Mouse (Mus musculus) adrenal gland, postnatal 36 days (tissue): ENCODE measurements around the gene Akap3. TPM values are rescaled to one million over a fixed set of nuclear protein-coding genes. Genes with fewer than 3 reads are reported as not detected.

Experiments
- DNase-seq, 2 experiments: peaks; one replicate each; pipeline ENCODE4 v3.0.0; 2021; ENCODE audit warnings: mixed read lengths in 1 of 2
- long read RNA-seq, 2 experiments: library from polyadenylated mRNA; stranded (forward); transcript quantifications; one replicate each; pipeline ENCODE4 v2.0.0; 2021; ENCODE audit warnings: borderline sequencing depth in 2 of 2
- total RNA-seq, 2 experiments: library from RNA; stranded (reverse); gene quantifications; 2 replicates each; pipeline ENCODE4 v1.2.3; 2021

The Akap3 gene
- total RNA-seq = not detected
- long read RNA-seq, experiment 1 = 0 reads
- long read RNA-seq, experiment 2 = 0 reads

DNA sequence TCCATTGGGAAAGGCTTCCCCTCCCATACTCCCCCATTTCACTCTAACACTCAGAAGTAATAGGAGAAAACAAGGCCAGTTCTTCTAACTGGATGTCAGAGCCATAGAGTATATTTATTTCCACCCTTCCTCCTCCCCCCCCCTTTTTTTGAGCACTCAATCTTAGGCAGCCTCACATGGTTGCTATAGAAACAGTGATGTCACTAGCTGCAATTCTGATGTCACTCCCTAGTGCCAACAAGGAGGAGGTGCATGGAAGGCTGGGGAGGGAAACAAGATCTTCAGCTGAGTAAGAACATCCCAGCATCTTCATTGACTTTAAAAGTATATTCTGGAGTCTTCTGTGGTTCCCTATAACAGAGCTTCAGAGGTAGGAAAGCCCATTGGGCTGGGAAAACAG, at the start of gene Akap3:
Gene Akap3, plus strand, starts transcription at position 218 of the 400 bp plus-strand sequence.
- no peak for DNase-seq

DNA sequence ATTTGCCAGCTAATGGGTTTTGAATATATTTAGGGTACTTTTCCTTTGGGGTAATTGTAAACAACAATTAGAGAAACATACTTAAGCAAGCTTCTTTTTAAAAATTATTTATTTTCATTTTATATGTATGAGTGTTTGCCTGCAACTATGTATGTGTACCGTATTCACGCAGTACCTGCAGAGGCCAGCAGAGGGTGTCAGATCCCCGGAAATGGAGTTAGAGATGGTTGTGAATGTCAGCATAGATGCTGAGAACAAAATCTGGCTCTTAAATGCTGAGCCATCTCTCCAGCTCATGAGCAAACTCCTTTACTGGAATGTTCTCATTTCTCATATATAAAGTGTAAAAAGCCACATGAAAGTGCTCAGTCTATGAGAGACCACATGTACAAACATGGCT, 46.1 kb upstream of the Akap3 start:
- DNase-seq = no peak

DNA sequence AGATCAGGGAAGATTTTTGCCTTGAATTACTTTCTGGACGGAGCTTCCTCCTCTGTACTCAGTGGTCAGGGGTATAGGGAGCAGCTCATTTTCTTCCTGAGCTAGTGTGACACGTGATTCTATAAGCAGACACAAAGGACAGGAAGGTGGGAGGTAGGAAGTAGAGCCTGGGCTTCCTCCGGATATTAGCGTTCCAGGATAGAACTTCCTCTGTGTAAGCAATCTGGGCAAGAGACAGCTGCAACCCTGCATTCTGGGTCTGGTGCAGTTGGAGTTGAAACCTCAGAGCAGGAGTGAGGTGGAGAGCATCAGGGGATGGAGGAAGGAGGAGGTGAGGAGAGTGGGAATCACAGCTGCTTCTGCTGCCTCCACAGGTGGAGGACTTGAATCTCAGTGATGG, 44.8 kb upstream of the Akap3 start:
- peak in 1 of 2 experiments; percentile 2 for DNase-seq

DNA sequence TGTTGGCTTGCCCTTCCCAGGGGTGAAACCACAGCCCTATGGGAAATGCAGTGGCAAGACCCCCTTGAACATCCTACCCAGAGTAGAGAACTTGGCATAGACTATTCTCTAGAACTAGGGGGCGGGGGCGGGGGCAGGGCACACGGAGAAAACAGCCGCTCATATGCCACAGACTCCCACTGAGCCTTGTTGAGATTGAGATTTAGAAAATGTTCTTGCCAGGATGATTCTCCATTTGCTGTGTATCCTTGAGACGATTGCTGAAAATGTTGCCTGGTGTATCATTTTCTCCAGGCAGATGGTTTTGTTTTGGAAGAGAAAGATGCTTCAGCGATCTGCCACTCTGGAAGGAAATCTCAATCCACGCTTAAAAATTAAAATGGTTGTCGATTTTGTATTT, 44.3 kb upstream of the Akap3 start:
- no peak for DNase-seq

DNA sequence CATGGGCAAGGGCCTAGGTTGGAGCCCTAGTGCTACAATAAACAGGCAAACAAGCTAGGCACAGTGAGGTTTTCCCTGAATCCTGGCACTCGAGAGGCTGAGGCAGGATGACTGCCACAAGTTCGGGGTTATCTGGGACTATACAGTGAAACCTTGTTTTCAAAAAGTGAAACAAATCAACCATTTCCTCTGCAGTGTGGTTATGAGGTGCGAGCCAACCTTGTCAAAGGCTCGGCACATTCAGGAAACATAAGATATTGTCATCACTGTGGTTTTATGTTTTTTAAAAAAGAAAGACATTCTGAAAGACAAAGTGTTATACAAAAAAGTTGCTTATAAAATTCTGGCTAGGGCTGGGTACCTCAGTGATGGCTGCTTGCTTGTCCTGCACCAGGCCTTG, 41.4 kb upstream of the Akap3 start:
- DNase-seq = no peak

DNA sequence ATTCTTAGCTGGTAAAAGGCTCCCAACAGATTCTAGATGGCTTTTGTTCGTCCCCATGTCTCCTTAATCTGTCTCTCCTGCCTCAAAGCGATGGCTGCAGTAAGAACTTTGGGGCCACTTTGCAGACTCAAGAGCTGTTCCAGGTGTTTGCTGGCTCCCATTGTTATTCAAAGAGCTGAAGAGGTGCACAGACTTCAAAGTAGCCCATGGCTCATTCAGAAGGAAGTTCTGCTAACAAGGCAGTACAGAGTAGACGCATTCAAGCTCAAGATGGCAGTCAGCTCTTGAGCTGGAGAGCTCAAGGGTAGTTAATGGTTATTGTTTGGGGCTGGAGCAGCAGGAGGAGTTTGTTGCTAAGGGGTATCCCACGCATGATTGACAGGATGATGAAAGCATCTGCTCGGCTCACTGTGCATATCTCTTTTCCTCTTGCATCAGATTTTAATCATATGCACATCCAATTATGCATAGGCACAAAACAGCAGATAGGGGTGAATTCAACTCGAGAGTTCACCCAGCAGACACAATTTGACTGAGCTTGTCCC, 37.6 kb upstream of the Akap3 start:
- DNase-seq = no peak

DNA sequence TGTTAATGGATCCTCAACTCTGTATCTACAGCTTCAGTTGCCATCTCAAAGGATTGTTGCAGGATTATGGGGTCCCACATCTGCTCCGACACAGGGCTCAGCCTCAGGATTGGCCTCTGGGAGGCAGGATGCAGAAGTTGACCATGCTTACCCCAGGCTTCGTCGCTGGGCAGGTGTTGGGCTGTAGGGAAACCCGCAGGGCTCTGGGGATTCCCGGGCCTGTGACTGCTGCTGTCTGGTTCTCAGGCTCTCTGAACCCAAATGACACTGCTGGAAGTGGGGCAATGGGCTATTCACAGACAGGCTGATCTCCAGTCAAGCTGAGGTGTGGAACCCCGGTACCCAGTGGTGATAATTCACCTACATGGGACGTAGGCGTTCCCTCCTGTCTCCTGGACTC, 36.6 kb upstream of the Akap3 start:
- DNase-seq = no peak

DNA sequence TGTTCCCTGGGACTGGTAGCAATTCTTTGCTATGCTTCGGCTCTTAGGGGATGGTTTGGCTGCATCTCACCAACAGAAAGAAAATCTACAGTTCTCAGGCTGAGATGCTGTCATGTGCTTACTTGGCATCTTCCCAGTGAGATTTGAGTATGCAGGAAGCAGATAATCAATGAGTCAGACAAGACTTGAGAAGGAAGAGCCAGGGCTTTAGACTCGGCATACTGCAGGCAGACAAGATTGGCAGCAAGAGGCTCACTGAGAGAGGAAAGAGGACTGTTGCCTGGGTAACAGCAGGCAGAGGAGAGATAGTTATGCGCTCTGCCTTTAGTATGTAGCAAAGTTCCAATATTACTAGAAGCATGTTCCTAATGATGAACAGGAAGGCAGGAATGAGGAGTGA, 29.8 kb upstream of the Akap3 start:
- DNase-seq = no peak

DNA sequence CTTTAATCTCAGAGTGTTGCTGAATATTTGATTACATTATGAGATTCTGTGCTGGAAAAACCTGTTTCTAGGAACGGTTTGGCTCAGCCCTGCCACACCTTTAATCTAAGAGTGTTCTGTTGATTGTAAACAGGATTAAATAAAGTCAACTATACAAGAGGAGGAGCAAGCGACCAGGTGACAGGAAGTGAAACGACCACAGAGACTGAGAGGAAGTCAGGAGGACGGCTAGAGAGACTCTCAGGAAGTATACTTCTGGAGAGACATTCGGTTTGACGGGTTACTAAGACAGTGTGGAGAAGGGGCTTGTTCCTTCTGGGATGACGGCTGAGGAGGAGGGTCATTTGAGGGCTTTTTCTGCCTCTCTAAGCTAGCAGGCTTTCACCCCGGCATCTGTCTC, 16.3 kb upstream of the Akap3 start:
- DNase-seq = no peak

DNA sequence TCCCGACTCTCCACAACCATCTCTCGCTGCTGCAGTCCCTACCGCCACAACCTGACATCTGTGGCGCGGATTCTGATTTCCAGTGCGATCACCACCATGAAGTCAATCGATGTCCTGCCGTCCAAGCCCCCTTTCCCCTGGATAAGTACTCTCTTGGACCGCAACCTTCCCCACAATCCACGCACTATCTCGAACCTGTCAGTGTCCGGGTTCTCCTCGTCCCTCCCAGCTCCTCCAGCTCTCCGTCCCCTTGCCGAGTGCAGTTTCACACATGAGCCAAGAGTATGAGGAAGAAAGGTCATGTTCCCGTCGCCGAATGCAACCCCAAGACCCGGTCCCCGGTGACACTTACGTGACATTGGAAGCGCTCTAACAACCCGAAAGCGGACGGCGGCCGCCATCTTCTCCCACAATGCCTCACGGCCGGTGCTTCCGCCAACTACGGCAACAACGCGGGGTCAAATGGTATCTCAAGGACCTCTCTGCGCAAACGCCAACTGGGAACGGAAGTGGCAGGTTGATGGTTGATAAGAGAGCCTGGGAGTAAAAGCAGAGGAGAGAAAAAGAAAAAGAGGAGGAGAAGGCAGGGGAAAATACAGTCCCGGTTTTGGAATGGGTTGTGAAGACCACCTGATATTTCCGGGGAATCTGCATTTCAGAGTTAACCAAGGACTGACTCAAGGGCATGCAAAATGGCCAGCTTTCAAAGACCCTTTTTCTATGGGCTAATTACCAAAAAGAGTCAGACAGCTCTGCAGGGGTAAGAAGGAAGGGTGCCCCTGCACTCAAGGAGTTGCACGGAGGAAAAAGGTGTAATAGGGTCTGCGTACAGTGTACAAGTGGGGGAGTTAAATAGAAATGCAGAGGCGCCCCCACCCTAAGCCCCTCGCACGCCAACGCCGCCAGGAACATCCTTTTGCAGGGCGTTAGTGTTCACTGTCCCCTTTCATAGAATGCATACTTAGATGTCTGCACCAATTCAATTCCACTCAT, 3.9 kb upstream of the Akap3 start, which contains the start of gene Ndufa9:
Gene Ndufa9, minus strand, starts transcription at position 425 of the 993 bp plus-strand sequence.
- peak; percentile 94 to 96 for DNase-seq

DNA sequence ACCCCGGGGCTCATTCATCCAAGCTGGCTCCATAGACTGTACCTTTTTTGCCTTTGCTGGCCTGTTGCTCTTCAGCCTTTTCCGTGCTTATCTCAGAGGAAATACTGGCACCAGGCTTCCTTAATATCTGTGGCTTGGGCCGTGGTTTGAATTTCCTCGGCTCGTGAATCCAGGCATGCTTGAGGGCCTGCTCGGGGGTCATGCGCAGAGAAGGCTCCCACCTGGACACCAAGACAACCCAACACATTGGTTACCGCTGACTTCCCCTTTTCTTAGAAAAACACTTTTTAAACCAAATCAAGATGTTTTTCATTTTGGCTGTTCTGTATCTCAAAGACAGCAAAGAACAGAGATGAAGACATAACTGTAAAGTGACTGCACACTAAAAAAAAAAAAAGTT, 24.2 kb downstream of the Akap3 start:
- DNase-seq = no peak

DNA sequence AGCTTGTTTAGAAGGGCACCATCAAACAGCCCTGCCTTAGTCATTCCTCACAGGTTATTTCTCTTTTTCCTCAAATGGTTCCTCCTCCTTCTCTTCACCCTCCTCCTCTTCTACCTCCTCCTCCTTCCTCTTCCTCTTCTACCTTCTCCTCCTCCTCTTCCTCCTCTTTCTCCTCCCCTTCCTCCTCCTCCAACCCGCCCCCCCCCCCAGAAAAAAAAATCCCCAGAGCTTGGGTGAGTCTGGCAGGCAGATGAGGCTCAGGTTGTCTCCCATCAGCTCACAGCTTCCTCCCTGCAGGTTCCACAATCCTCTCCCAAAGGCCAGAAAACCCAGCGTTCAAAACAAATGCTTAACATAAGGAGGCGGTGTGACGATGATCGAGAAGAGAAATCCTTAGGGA, 54.5 kb downstream of the Akap3 start:
- no peak for DNase-seq

DNA sequence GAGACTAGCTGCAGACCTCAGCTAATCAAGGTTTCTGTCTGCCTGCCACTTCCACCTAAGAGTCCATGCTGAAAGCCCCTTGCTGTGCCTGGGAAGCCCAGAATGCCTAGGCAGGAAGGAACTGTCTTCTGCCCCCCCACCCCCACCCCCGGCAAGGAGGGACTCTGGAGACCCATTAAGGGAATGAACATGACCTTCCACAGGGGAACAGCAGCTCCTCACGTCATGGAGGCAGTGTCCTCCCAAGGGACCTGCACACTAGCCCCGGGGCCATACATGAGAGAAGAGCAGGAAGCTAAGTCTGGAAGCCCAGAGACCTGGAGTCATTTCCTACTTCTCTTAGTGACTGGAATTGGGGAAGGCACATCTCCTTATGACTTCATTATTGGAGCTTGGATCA, 55.0 kb downstream of the Akap3 start:
- no peak for DNase-seq

DNA sequence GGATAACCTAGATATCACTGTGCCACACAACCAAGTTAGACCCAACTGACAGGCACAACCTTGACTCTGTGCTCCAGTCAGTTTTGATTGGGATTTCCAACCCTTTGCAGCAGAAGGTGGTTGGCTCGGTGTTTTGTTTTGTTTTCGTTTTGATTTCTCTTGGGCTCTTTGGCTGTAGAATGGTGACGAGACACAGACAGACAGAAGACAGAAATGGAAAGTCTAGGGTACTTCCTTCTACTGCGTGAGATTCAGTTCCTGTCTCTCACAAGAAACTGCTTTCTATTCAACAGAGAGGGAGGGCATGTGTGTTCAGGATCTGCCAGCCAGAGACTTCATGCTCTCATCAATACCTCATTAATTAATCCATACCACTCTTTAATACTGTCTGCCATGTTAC, 57.8 kb downstream of the Akap3 start:
- no peak for DNase-seq

DNA sequence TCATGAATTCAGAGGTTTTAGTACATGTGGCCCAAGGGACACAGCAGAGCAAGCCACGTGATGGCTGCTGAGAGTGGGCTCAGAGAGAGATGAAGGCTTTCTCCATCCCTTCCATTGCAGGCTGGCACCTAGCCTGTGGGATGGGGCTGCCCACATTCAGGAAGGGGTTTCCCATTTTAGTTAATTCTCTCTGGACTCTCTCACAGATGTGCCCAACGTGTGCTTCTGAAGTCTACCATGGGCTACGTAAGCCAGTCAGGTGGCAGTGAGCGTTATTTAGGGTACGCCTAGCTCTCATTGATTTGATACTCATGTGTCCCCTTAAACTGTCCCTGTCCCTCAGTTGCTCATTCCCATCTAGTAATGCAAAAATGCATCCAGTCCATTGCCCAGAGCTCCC, 62.0 kb downstream of the Akap3 start:
- no peak for DNase-seq

DNA sequence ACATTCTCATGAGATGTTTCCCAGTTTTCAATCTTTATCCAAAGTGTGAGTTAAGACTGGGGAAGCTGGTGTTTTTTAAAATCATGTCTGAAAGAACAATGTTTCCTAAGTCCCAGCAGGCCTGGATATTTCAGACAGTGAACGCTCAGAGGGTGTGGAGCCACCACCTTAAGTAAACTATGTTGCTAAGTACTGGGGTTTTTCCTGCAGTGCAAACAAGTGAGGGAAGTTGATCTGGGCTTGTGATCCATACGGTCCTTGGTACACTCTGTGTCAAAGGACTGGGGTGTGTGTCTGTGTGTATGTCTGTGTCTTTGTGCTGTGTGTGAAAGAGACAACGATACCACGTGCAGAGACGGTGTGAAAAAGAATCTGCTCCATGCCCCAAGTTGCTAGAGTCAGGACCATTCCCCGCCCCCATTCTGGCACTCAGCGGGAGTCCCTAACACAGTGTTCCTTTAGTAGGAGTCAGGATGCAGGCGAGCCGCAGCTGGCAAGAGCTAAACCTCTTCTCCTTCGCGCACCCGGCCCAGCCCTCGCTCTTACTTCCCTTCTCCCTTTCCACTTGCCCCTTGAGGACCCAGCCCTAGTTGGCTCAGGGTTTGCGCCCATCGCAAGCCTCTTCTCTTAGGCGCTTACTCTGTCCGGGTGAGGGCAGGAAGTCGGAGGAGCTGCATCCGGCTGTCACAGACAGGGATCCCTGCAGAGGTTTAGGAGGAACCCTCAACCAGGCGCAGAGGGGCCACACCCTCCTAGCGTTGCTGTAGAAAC, 68.4 kb downstream of the Akap3 start, which contains the start of gene Dyrk4:
Gene Dyrk4, minus strand, starts transcription at position 729 of the 771 bp plus-strand sequence.
- DNase-seq = peak in 1 of 2 experiments; percentile 26

Other genes starting within 250 kb of the Akap3 start
- gene Kcna1, start 206.7 kb upstream of the Akap3 start, total RNA-seq = 1 to 10 TPM; 1.4 to 2.4 TPM
- gene Kcna6, start 112.4 kb upstream of the Akap3 start, total RNA-seq = 1 to 10 TPM; 1.3 to 1.7 TPM
- gene Ndufa9, start 4.0 kb upstream of the Akap3 start, total RNA-seq = 100 to 1,000 TPM; 223 to 240 TPM
- gene Dyrk4, start 68.7 kb downstream of the Akap3 start, total RNA-seq = under 1 TPM in 1 of 2 experiments, not detected in 1; 0.26 TPM
- 1 to 10 TPM; 2.1 to 2.3 TPM for gene Rad51ap1, start 86.5 kb downstream of the Akap3 start, total RNA-seq
- gene D6Wsu163e, start 86.9 kb downstream of the Akap3 start, total RNA-seq = 10 to 100 TPM; 21.4 to 21.5 TPM
- gene Fgf6, start 162.5 kb downstream of the Akap3 start, total RNA-seq = not detected
- not detected for gene Fgf23, start 219.8 kb downstream of the Akap3 start, total RNA-seq